8 mouse cellular contexts compared by ENCODE assay signal in the genomic region with DNA sequence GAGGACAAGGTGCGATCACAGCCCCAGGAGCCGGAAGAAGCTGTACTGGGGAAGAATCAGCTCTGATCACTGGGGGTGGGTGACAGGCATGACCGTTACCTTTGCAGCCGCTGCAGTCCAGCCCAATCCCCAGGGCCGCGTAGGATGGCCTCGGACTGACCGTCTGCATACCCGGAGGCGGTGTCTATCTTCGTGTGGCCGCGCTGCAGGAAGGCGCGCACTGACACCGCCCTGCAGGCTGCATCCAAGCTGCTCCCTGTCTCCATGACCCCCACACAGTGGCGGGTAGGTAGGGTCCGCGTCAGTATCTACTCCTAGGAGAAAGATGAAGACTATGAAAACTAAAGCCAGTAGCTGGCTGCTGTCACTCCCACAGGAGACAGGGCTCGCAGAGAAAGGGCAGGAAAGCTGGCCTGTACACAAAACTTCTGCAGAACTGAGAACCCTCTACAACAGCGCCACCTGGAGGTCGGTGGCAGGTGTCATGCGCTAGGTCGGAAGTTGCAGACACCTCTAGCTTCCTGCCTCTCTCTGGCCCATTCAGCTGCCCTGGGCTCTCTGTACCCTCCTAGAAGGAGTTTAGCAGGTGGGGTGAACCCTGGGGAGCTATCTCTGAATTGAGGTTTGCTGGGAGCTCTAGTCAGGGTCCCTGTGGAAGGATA. TPM values are rescaled to one million over a fixed set of nuclear protein-coding genes. Genes with fewer than 3 reads are reported as not detected.
DNase-seq lines count a peak whose midpoint lies in the region; ATAC-seq and TF ChIP-seq lines count a peak whose summit lies in the region.

No protein-coding gene starts in this region.

- H3K4me1 ChIP-seq in intestine, postnatal 0 days (replicated peaks; ENCODE audit: control insufficient read depth, insufficient read depth, low read length), result no peaks in the 10 kb centered on the region
- peaks cover 6% of the 10 kb centered on the region for H3K4me1 ChIP-seq in limb, embryonic 15.5 days

- TF ChIP-seq CTCF in intestine, postnatal 0 days (IDR thresholded peaks at IDR 0.05; ENCODE audit: low read depth), result peak; percentile 91

- H3K4me3 ChIP-seq in intestine, postnatal 0 days (ENCODE audit: low read depth, low read length), result peak overlapping the region; percentile 28
- peak overlapping the region; percentile 18 for H3K4me3 ChIP-seq in limb, embryonic 15.5 days

- DNase-seq in 416B (ENCODE audit: low read depth), result peak; percentile 88
- peak; percentile 54 for DNase-seq in adrenal gland, adult 8-10 months
- DNase-seq in embryo, embryonic 9.5 days (ENCODE audit: extremely low spot score), result peak; percentile 75
- peak; percentile 75 to 89 for DNase-seq in heart, adult 18-20 months
- peak; percentile 92 for DNase-seq in splenic B cell, adult 2 months (ENCODE audit: low read depth, low spot score)

- ATAC-seq in intestine, postnatal 0 days, result peak; percentile 71
- ATAC-seq in limb, embryonic 15.5 days (ENCODE audit: insufficient number of reproducible peaks, low FRiP score, low TSS enrichment, low read depth), result no peak
- peak; percentile 90 for ATAC-seq in monocyte, adult 5-6 weeks (replicated peaks; ENCODE audit: insufficient number of reproducible peaks, low FRiP score, low TSS enrichment, poor library complexity, severe bottlenecking)

- H3K9ac ChIP-seq in intestine, postnatal 0 days (ENCODE audit: low read depth, low read length), result peak overlapping the region; percentile 37; the same call in 1 of the 2 replicates
- H3K9ac ChIP-seq in limb, embryonic 15.5 days, result no peak overlapping the region

- H3K27me3 ChIP-seq in intestine, postnatal 0 days (replicated peaks; ENCODE audit: control insufficient read depth, insufficient read depth, low read length), result no peaks in the 10 kb centered on the region
- peaks cover 8% of the 10 kb centered on the region for H3K27me3 ChIP-seq in limb, embryonic 15.5 days
- no peaks in the 10 kb centered on the region for H3K27me3 ChIP-seq in splenic B cell, adult 2 months (ENCODE audit: control insufficient read depth, insufficient read depth, low read length, poor library complexity, severe bottlenecking)

- no peak overlapping the region for H3K27ac ChIP-seq in intestine, postnatal 0 days (ENCODE audit: low read depth, low read length)
- H3K27ac ChIP-seq in limb, embryonic 15.5 days, result no peak overlapping the region

- no peaks in the 10 kb centered on the region for H3K9me3 ChIP-seq in intestine, postnatal 0 days (ENCODE audit: control insufficient read depth)
- H3K9me3 ChIP-seq in limb, embryonic 15.5 days, result no peaks in the 10 kb centered on the region

- H3K36me3 ChIP-seq in intestine, postnatal 0 days (ENCODE audit: control insufficient read depth, insufficient read depth), result no peaks in the 10 kb centered on the region
- H3K36me3 ChIP-seq in limb, embryonic 15.5 days, result no peaks in the 10 kb centered on the region
- H3K36me3 ChIP-seq in splenic B cell, adult 2 months (ENCODE audit: control insufficient read depth, insufficient read depth, low read length, poor library complexity, severe bottlenecking), result no peaks in the 10 kb centered on the region

- peak overlapping the region; percentile 65 for H3K4me2 ChIP-seq in intestine, postnatal 0 days (replicated peaks; ENCODE audit: low read depth)
- H3K4me2 ChIP-seq in limb, embryonic 15.5 days, result peak overlapping the region; percentile 28

- WGBS in intestine, postnatal 0 days, result 23% methylated on average over 24 of the region's 24 CpGs
- WGBS in limb, embryonic 15.5 days, result 23% methylated on average over 24 of the region's 24 CpGs

RNA-seq across cellular contexts. Expression of gene Mrto4, which starts 15.4 kb away (rescaled TPM):
- total RNA-seq in adrenal gland, adult 8-10 months (2022), result 10 to 100 TPM; 61.8 to 65.3 (median 63.0) TPM
- 10 to 100 TPM; 26.0 to 30.7 TPM for total RNA-seq in heart, adult 18-20 months (2021)
- 36.6 and 39.0 TPM in 2 replicates for polyA plus RNA-seq in intestine, postnatal 0 days (2015; fragmentation: Nextera tagmentation; extraction: Ambion mirVana)
- 93.3 and 98.9 TPM in 2 replicates for polyA plus RNA-seq in limb, embryonic 15.5 days (2015; fragmentation: Nextera tagmentation; extraction: Ambion mirVana)
- total RNA-seq in monocyte, adult 5-6 weeks (2017), result 20.8 to 41.9 TPM (median 26.8 TPM) in 3 replicates

RNA-seq across cellular contexts. Expression of gene Emc1, which starts 15.4 kb away (rescaled TPM):
- 100 to 1,000 TPM in 1 of 4 experiments, 10 to 100 TPM in 3; 68.1 to 102 (median 84.3) TPM for total RNA-seq in adrenal gland, adult 8-10 months (2022)
- 10 to 100 TPM; 47.8 to 52.4 TPM for total RNA-seq in heart, adult 18-20 months (2021)
- 7.9 and 8.8 TPM in 2 replicates for polyA plus RNA-seq in intestine, postnatal 0 days (2015; fragmentation: Nextera tagmentation; extraction: Ambion mirVana)
- 24.5 and 24.9 TPM in 2 replicates for polyA plus RNA-seq in limb, embryonic 15.5 days (2015; fragmentation: Nextera tagmentation; extraction: Ambion mirVana)
- 14.3 to 34.6 TPM (median 21.9 TPM) in 3 replicates for total RNA-seq in monocyte, adult 5-6 weeks (2017)

RNA-seq across cellular contexts. Expression of gene Ubr4, which starts 15.5 kb away (rescaled TPM):
- 100 to 1,000 TPM; 130 to 207 (median 167) TPM for total RNA-seq in adrenal gland, adult 8-10 months (2022)
- total RNA-seq in heart, adult 18-20 months (2021), result 100 to 1,000 TPM in 1 of 2 experiments, 10 to 100 TPM in 1; 93.4 to 104 TPM
- 27.5 and 30.0 TPM in 2 replicates for polyA plus RNA-seq in intestine, postnatal 0 days (2015; fragmentation: Nextera tagmentation; extraction: Ambion mirVana)
- 64.7 and 67.5 TPM in 2 replicates for polyA plus RNA-seq in limb, embryonic 15.5 days (2015; fragmentation: Nextera tagmentation; extraction: Ambion mirVana)
- 38.5 to 107 TPM (median 47.9 TPM) in 3 replicates for total RNA-seq in monocyte, adult 5-6 weeks (2017)

RNA-seq across cellular contexts. Expression of gene Akr7a5, which starts 26.4 kb away (rescaled TPM):
- 10 to 100 TPM; 65.4 to 73.5 (median 68.8) TPM for total RNA-seq in adrenal gland, adult 8-10 months (2022)
- total RNA-seq in heart, adult 18-20 months (2021), result 10 to 100 TPM; 55.9 to 57.5 TPM
- 226 and 259 TPM in 2 replicates for polyA plus RNA-seq in intestine, postnatal 0 days (2015; fragmentation: Nextera tagmentation; extraction: Ambion mirVana)
- polyA plus RNA-seq in limb, embryonic 15.5 days (2015; fragmentation: Nextera tagmentation; extraction: Ambion mirVana), result 82.9 and 85.8 TPM in 2 replicates
- 3.6 to 7.3 TPM (median 4.8 TPM) in 3 replicates for total RNA-seq in monocyte, adult 5-6 weeks (2017)

RNA-seq across cellular contexts. Expression of gene Pqlc2, which starts 26.4 kb away (rescaled TPM):
- 10 to 100 TPM; 10.3 to 12.0 (median 11.6) TPM for total RNA-seq in adrenal gland, adult 8-10 months (2022)
- 1 to 10 TPM; 5.0 to 5.8 TPM for total RNA-seq in heart, adult 18-20 months (2021)
- 92.6 and 95.9 TPM in 2 replicates for polyA plus RNA-seq in intestine, postnatal 0 days (2015; fragmentation: Nextera tagmentation; extraction: Ambion mirVana)
- polyA plus RNA-seq in limb, embryonic 15.5 days (2015; fragmentation: Nextera tagmentation; extraction: Ambion mirVana), result 16.7 and 18.2 TPM in 2 replicates
- 6.1 to 12.0 TPM (median 6.4 TPM) in 3 replicates for total RNA-seq in monocyte, adult 5-6 weeks (2017)
